Mouse (Mus musculus) small intestine, adult 2 months (tissue): ENCODE measurements around the gene Hpcal4. TPM values are rescaled to one million over a fixed set of nuclear protein-coding genes. Genes with fewer than 3 reads are reported as not detected.

Source experiments
- H3K27ac ChIP-seq: fragments of 200-500 bp; 2 replicates; pipeline ENCODE4 v1.5.1; 2012; ENCODE audit warnings: low read depth, low read length, control low read depth, inconsistent platforms; ENCODE audit not compliant: insufficient read depth
- H3K27me3 ChIP-seq: fragments of 200-500 bp; 2 replicates; pipeline ENCODE4 v1.6.1; 2012; ENCODE audit warnings: mild to moderate bottlenecking, moderate library complexity, low read length, inconsistent platforms; ENCODE audit not compliant: control insufficient read depth, insufficient read depth
- H3K36me3 ChIP-seq: fragments of 200-500 bp; 2 replicates; pipeline ENCODE4 v1.6.1; 2012; ENCODE audit warnings: mild to moderate bottlenecking, low read length, control low read depth, inconsistent platforms; ENCODE audit not compliant: control insufficient read depth, insufficient read depth
- H3K4me1 ChIP-seq: fragments of 200-500 bp; 2 replicates; pipeline ENCODE4 v1.6.1; 2012; ENCODE audit warnings: low read length, inconsistent platforms, mixed read lengths; ENCODE audit not compliant: control insufficient read depth, insufficient read depth, insufficient read length
- H3K4me3 ChIP-seq: fragments of 200-500 bp; 2 replicates; pipeline ENCODE4 v1.5.1; 2012; ENCODE audit warnings: low read depth, mild to moderate bottlenecking, control low read depth, inconsistent platforms, low read length, moderate library complexity
- CTCF ChIP-seq: fragments of 200-500 bp; IDR thresholded peaks from 2 replicates; pipeline ENCODE4 v1.5.1; 2012; ENCODE audit warnings: low read depth, mild to moderate bottlenecking, control low read depth, inconsistent platforms, low read length, moderate library complexity, mixed read lengths; ENCODE audit not compliant: insufficient replicate concordance, insufficient read length; ENCODE audit errors: extremely low read depth
- POLR2A ChIP-seq: fragments of 200-500 bp; IDR thresholded peaks from 2 replicates; pipeline ENCODE4 v1.6.1; 2012; ENCODE audit warnings: low read depth, mild to moderate bottlenecking, control low read depth, inconsistent platforms, low read length, moderate library complexity
- WGBS: fragments of 180-500 bp; shearing (Covaris S2); methylation state at CpG from one replicate; pipeline ENCODE4 v1.1.7; 2018; 5-methylcytosine and 5-hydroxymethylcytosine counted together
- polyA plus RNA-seq: library from polyadenylated mRNA; depleted of rRNA; stranded (reverse); fragments of >200 nt; gene quantifications from 2 replicates; pipeline ENCODE4 v1.2.3, GENCODE M21; 2012

Hpcal4 gene
- polyA plus RNA-seq, 1 experiment, result 0.20 TPM

- TF ChIP-seq POLR2A (no peak), CTCF (no peak)
- H3K4me3 ChIP-seq, result peak within 1 kb of the TSS; percentile 41
- WGBS, result 2% methylated on average over 58 of the region's 58 CpGs
These were observed 18.4 kb downstream of the Hpcal4 start, which contains the start of gene Nt5c1a for GRCm38 (mm10) chr4:123201186-123202093. TSS of gene Nt5c1a (plus strand) at chr4:123201504.

GRCm38 (mm10) chr4:123202094-123202420 is 19.0 kb downstream of the Hpcal4 start:
- no peaks in the 10 kb centered on the region for H3K36me3 ChIP-seq
- no peak for TF ChIP-seq CTCF
- no peak for TF ChIP-seq POLR2A
- H3K4me3 ChIP-seq, result no peak overlapping the region
- no peaks in the 10 kb centered on the region; the same call in 1 of the 2 replicates for H3K4me1 ChIP-seq
- H3K27me3 ChIP-seq, result peaks cover 12% of the 10 kb centered on the region
- 36% methylated on average over 8 of the region's 8 CpGs for WGBS
- no peak overlapping the region for H3K27ac ChIP-seq

More at GRCm38 (mm10) chr4:123201186-123202093, 18.4 kb downstream of the Hpcal4 start, which contains the start of gene Nt5c1a:
- H3K36me3 ChIP-seq, result no peaks in the 10 kb centered on the region
- no peak within 1 kb of the TSS for H3K27ac ChIP-seq
- H3K4me1 ChIP-seq, result no peaks in the 10 kb centered on the region; the same call in 1 of the 2 replicates
- peaks cover 12% of the 10 kb centered on the region for H3K27me3 ChIP-seq

- WGBS, result 60% methylated on average over 5 of the region's 5 CpGs
- Histone ChIP-seq H3K27ac (no peak overlapping the region), H3K4me1 (no peaks in the 10 kb centered on the region), H3K36me3 (no peaks in the 10 kb centered on the region), H3K27me3 (no peaks in the 10 kb centered on the region; the same call in 1 of the 2 replicates), H3K4me3 (no peak overlapping the region)
- TF ChIP-seq CTCF (no peak), POLR2A (no peak)
These were observed 24.3 kb downstream of the Hpcal4 start for GRCm38 (mm10) chr4:123207337-123207736.

GRCm38 (mm10) chr4:123210996-123211395 is 28.0 kb downstream of the Hpcal4 start:
- TF ChIP-seq CTCF (no peak), POLR2A (no peak)
- no peak overlapping the region for H3K27ac ChIP-seq
- no peaks in the 10 kb centered on the region for H3K36me3 ChIP-seq
- 57% methylated on average over 8 of the region's 8 CpGs for WGBS
- H3K4me1 ChIP-seq, result no peaks in the 10 kb centered on the region
- no peaks in the 10 kb centered on the region; the same call in 1 of the 2 replicates for H3K27me3 ChIP-seq
- no peak overlapping the region for H3K4me3 ChIP-seq

- H3K27ac ChIP-seq, result no peak overlapping the region
- H3K4me3 ChIP-seq, result no peak overlapping the region
- 43% methylated on average over 5 of the region's 5 CpGs for WGBS
- TF ChIP-seq POLR2A (no peak), CTCF (no peak)
- no peaks in the 10 kb centered on the region for H3K36me3 ChIP-seq
- no peaks in the 10 kb centered on the region for H3K4me1 ChIP-seq
- no peaks in the 10 kb centered on the region; the same call in 1 of the 2 replicates for H3K27me3 ChIP-seq
These were observed 28.4 kb downstream of the Hpcal4 start for GRCm38 (mm10) chr4:123211453-123211852.

- H3K4me3 ChIP-seq, result no peak overlapping the region
- no peak overlapping the region for H3K27ac ChIP-seq
- 70% methylated on average over 2 of the region's 2 CpGs for WGBS
- no peaks in the 10 kb centered on the region for H3K36me3 ChIP-seq
- no peaks in the 10 kb centered on the region; the same call in 1 of the 2 replicates for H3K27me3 ChIP-seq
- H3K4me1 ChIP-seq, result no peaks in the 10 kb centered on the region
- TF ChIP-seq POLR2A (no peak), CTCF (no peak)
These were observed 29.3 kb downstream of the Hpcal4 start for GRCm38 (mm10) chr4:123212330-123212729.

GRCm38 (mm10) chr4:123213975-123214374 is 30.9 kb downstream of the Hpcal4 start:
- Histone ChIP-seq H3K27ac (no peak overlapping the region), H3K27me3 (no peaks in the 10 kb centered on the region; the same call in 1 of the 2 replicates), H3K36me3 (no peaks in the 10 kb centered on the region), H3K4me3 (no peak overlapping the region), H3K4me1 (no peaks in the 10 kb centered on the region)
- no peak for TF ChIP-seq CTCF
- TF ChIP-seq POLR2A, result no peak
- WGBS, result 77% methylated on average over 9 of the region's 9 CpGs
